Mouse (Mus musculus) MEL (cell line): ENCODE data around the gene Kcna6. TPM values are rescaled to one million over a fixed set of nuclear protein-coding genes. Genes with fewer than 3 reads are reported as not detected.
A peak's percentile ranks its signal among the peaks of the same experiment; 100 is the strongest.

Source experiments
- DNase-seq: peaks from one replicate; pipeline ENCODE4 v3.0.0; 2011; ENCODE audit warnings: low read depth, low spot score
- H3K27ac ChIP-seq: 2 replicates; pipeline ENCODE4 v1.5.1; 2012; ENCODE audit warnings: low read depth, mild to moderate bottlenecking, control low read depth, low read length, moderate library complexity; ENCODE audit not compliant: control insufficient read depth
- H3K27me3 ChIP-seq, 2 experiments: fragments of 150-350 bp in 1 of 2; sonication (generic) in 1 of 2; 2 replicates each; pipeline ENCODE4 v1.6.1; 2012; ENCODE audit warnings: low read length in 2 of 2, mild to moderate bottlenecking in 2 of 2, improper control_type of control experiment in 1 of 2, moderate library complexity in 1 of 2; ENCODE audit not compliant: insufficient read depth in 2 of 2, control insufficient read depth in 1 of 2
- H3K36me3 ChIP-seq, 2 experiments: 2 replicates each; pipeline ENCODE4 v1.6.1; 2012 to 2014; ENCODE audit warnings: low read length in 2 of 2, improper control_type of control experiment in 1 of 2, inconsistent platforms in 1 of 2, mild to moderate bottlenecking in 1 of 2; ENCODE audit not compliant: insufficient read depth in 2 of 2, control insufficient read depth in 1 of 2
- H3K4me1 ChIP-seq, 2 experiments: fragments of 150-350 bp in 1 of 2; sonication (generic) in 1 of 2; 2 replicates each; pipeline ENCODE4 v1.6.1; 2012; ENCODE audit warnings: low read length in 2 of 2, improper control_type of control experiment in 1 of 2, mild to moderate bottlenecking in 1 of 2; ENCODE audit not compliant: insufficient read depth in 2 of 2, control insufficient read depth in 1 of 2
- H3K4me3 ChIP-seq, 2 experiments: fragments of 150-350 bp in 1 of 2; sonication (generic) in 1 of 2; 2 replicates each; pipeline ENCODE4 v1.5.1; 2012; ENCODE audit warnings: low read depth in 2 of 2, low read length in 2 of 2, mild to moderate bottlenecking in 2 of 2, moderate library complexity in 2 of 2, control low read depth in 1 of 2, improper control_type of control experiment in 1 of 2; ENCODE audit not compliant: control insufficient read depth in 1 of 2, insufficient read depth in 1 of 2
- H3K79me2 ChIP-seq: 2 replicates; pipeline ENCODE4 v1.6.1; 2012; ENCODE audit warnings: mild to moderate bottlenecking, low read length, moderate library complexity; ENCODE audit not compliant: control insufficient read depth, poor library complexity, insufficient read depth
- H3K9ac ChIP-seq: 2 replicates; pipeline ENCODE4 v1.6.1; 2012; ENCODE audit warnings: low read depth, mild to moderate bottlenecking, control low read depth, low read length, moderate library complexity; ENCODE audit not compliant: control insufficient read depth, poor library complexity, severe bottlenecking
- H3K9me3 ChIP-seq: fragments of 150-350 bp; sonication (generic); replicated peaks from 2 replicates; pipeline ENCODE4 v1.6.1; 2012; ENCODE audit warnings: mild to moderate bottlenecking, low read length, improper control_type of control experiment, moderate library complexity; ENCODE audit not compliant: insufficient read depth
- BHLHE40 ChIP-seq: IDR thresholded peaks from 2 replicates; pipeline ENCODE4 v1.6.1; 2012; ENCODE audit warnings: low read depth, mild to moderate bottlenecking, inconsistent platforms, low read length, improper control_type of control experiment, borderline replicate concordance
- CHD2 ChIP-seq: IDR thresholded peaks from 2 replicates; pipeline ENCODE4 v1.6.1; 2011; ENCODE audit warnings: low read length, improper control_type of control experiment
- CTCF ChIP-seq, 3 experiments: IDR thresholded peaks in 2 of 3; conservative IDR thresholded peaks in 1 of 3; 2 replicates each; pipeline ENCODE4 v1.5.1; 2011 to 2012; ENCODE audit warnings: low read length in 3 of 3, low read depth in 2 of 3, mild to moderate bottlenecking in 2 of 3, improper control_type of control experiment in 1 of 3, inconsistent platforms in 1 of 3, mixed read lengths in 1 of 3, moderate library complexity in 1 of 3; ENCODE audit not compliant: control insufficient read depth in 1 of 3, insufficient read depth in 1 of 3, poor library complexity in 1 of 3, severe bottlenecking in 1 of 3
- ELF1 ChIP-seq: IDR thresholded peaks from 2 replicates; pipeline ENCODE4 v1.6.1; 2014; ENCODE audit warnings: low read depth, mild to moderate bottlenecking, inconsistent platforms, low read length, improper control_type of control experiment, moderate library complexity
- EP300 ChIP-seq, 2 experiments: IDR thresholded peaks; 2 replicates each; pipeline ENCODE4 v1.6.1; 2011; ENCODE audit warnings: improper control_type of control experiment in 2 of 2, low read length in 2 of 2, low read depth in 1 of 2, mild to moderate bottlenecking in 1 of 2
- ETS1 ChIP-seq: IDR thresholded peaks from 2 replicates; pipeline ENCODE4 v1.6.1; 2012; ENCODE audit warnings: low read depth, mild to moderate bottlenecking, inconsistent platforms, low read length, improper control_type of control experiment, moderate library complexity
- GABPA ChIP-seq: IDR thresholded peaks from 2 replicates; pipeline ENCODE4 v1.6.1; 2012; ENCODE audit warnings: low read depth, mild to moderate bottlenecking, inconsistent platforms, low read length, improper control_type of control experiment, moderate library complexity
- GATA1 ChIP-seq: IDR thresholded peaks from 2 replicates; pipeline ENCODE4 v1.6.1; 2011; ENCODE audit warnings: low read depth, low read length, improper control_type of control experiment
- KAT2A ChIP-seq: conservative IDR thresholded peaks from 2 replicates; pipeline ENCODE4 v1.6.1; 2012; ENCODE audit warnings: low read depth, low read length, improper control_type of control experiment, inconsistent platforms
- MXI1 ChIP-seq: IDR thresholded peaks from 2 replicates; pipeline ENCODE4 v1.6.1; 2011; ENCODE audit warnings: mild to moderate bottlenecking, low read depth, low read length, improper control_type of control experiment
- MYC ChIP-seq: IDR thresholded peaks from 2 replicates; pipeline ENCODE4 v1.6.1; 2011; ENCODE audit warnings: low read depth, mild to moderate bottlenecking, low read length, improper control_type of control experiment, moderate library complexity
- NELFE ChIP-seq: IDR thresholded peaks from 2 replicates; pipeline ENCODE4 v1.6.1; 2011; ENCODE audit warnings: low read depth, low read length, improper control_type of control experiment
- NRF1 ChIP-seq: IDR thresholded peaks from 2 replicates; pipeline ENCODE4 v1.6.1; 2014; ENCODE audit warnings: low read depth, mild to moderate bottlenecking, inconsistent platforms, low read length, improper control_type of control experiment, moderate library complexity; ENCODE audit not compliant: poor library complexity, insufficient read depth, severe bottlenecking
- POLR2AphosphoS2 ChIP-seq: IDR thresholded peaks from 2 replicates; pipeline ENCODE4 v1.6.1; 2011; ENCODE audit warnings: low read length, improper control_type of control experiment
- POLR2AphosphoS5 ChIP-seq: IDR thresholded peaks from 2 replicates; pipeline ENCODE4 v1.6.1; 2012; ENCODE audit warnings: low read depth, borderline replicate concordance, mild to moderate bottlenecking, inconsistent platforms, low read length, moderate library complexity, mixed read lengths
- RCOR1 ChIP-seq: IDR thresholded peaks from 2 replicates; pipeline ENCODE4 v1.6.1; 2012; ENCODE audit warnings: low read depth, mild to moderate bottlenecking, inconsistent platforms, low read length, improper control_type of control experiment
- SMC3 ChIP-seq: IDR thresholded peaks from 2 replicates; pipeline ENCODE4 v1.6.1; 2011; ENCODE audit warnings: low read depth, low read length, improper control_type of control experiment
- TBP ChIP-seq: IDR thresholded peaks from 2 replicates; pipeline ENCODE4 v1.8.0; 2011; ENCODE audit warnings: low read depth, low read length, improper control_type of control experiment
- ZKSCAN1 ChIP-seq: IDR thresholded peaks from 2 replicates; pipeline ENCODE4 v1.6.1; 2012; ENCODE audit warnings: low read depth, mild to moderate bottlenecking, inconsistent platforms, low read length, improper control_type of control experiment, moderate library complexity
- ZNF384 ChIP-seq: IDR thresholded peaks from 2 replicates; pipeline ENCODE4 v1.6.1; 2012; ENCODE audit warnings: low read depth, mild to moderate bottlenecking, inconsistent platforms, low read length, improper control_type of control experiment
- polyA plus RNA-seq, 2 experiments: library from polyadenylated mRNA; stranded (reverse) in 1 of 2; unstranded in 1 of 2; fragments of >175 nt in 1 of 2; fragments of >200 nt in 1 of 2; gene quantifications; 2 replicates each; pipeline versions ENCODE4 v1.2.1 to v1.2.4; 2012; ENCODE audit warnings: low replicate concordance in 2 of 2, low read depth in 1 of 2; ENCODE audit not compliant: insufficient read length in 2 of 2, insufficient read depth in 1 of 2, missing spikeins in 1 of 2
- total RNA-seq: library from RNA; depleted of rRNA; stranded (reverse); fragments of 300-350 nt; gene quantifications from 2 replicates; pipeline ENCODE4 v1.2.3, GENCODE M21; 2012

Kcna6 gene
- total and polyA plus RNA-seq, 3 experiments: not detected

GRCm38 (mm10) chr6:126685135-126685534 lies 55.3 kb downstream of the Kcna6 start:
- H3K36me3 ChIP-seq: no peaks in the 10 kb centered on the region
- no peaks in the 10 kb centered on the region for H3K79me2 ChIP-seq
- H3K27me3 ChIP-seq: no peaks in the 10 kb centered on the region
- DNase-seq: no peak
- no peak overlapping the region for H3K27ac ChIP-seq
- TF ChIP-seq MXI1 (no peak), POLR2AphosphoS5 (no peak), ZKSCAN1 (no peak), ELF1 (no peak), GATA1 (no peak), KAT2A (no peak), NRF1 (no peak), EP300 (IDR thresholded peaks at IDR 0.05; ENCODE audit: low read depth in 1 of 2, low read length in 2 of 2) (no peak), RCOR1 (no peak), GABPA (no peak)
- no peaks in the 10 kb centered on the region for H3K9me3 ChIP-seq
- no peak overlapping the region for H3K4me3 ChIP-seq
- no peak overlapping the region for H3K9ac ChIP-seq
- no peaks in the 10 kb centered on the region for H3K4me1 ChIP-seq

DNA sequence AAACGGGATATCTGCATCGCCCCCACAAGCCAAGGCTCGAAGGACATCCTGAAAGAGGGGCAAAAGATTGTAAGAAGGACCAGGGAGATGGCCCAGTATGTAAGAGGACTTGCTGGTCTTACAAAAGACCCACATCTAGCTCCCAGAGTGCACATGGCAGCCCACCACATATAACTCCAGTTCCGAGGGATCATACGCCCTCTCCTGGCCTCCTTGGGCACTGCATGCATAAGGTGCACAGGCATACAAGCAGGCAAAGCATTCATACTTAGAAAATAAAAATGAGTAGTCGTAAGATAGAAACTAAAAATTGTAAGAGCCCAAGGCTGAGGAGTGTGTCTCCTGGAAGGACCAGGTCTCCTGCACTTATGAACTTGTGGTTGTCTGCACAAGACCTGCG lies 61.5 kb downstream of the Kcna6 start:
- no peak overlapping the region for H3K9ac ChIP-seq
- H3K27me3 ChIP-seq: no peaks in the 10 kb centered on the region
- H3K79me2 ChIP-seq: no peaks in the 10 kb centered on the region
- no peaks in the 10 kb centered on the region for H3K36me3 ChIP-seq
- H3K4me3 ChIP-seq: no peak overlapping the region
- no peaks in the 10 kb centered on the region for H3K9me3 ChIP-seq
- DNase-seq: no peak
- TF ChIP-seq SMC3 (no peak), TBP (no peak), CTCF (IDR thresholded peaks at IDR 0.05 in 2 of 3, conservative IDR thresholded peaks at IDR 0.05 in 1 of 3; ENCODE audit: control insufficient read depth in 1 of 3, insufficient read depth in 1 of 3, low read depth in 2 of 3, low read length in 3 of 3, poor library complexity in 1 of 3, severe bottlenecking in 1 of 3) (peak in 2 of 3 experiments; percentile 6 to 12; a peak in 1 of 6 replicates), ZKSCAN1 (no peak), CHD2 (no peak)
- no peaks in the 10 kb centered on the region for H3K4me1 ChIP-seq
- H3K27ac ChIP-seq: no peak overlapping the region

DNA sequence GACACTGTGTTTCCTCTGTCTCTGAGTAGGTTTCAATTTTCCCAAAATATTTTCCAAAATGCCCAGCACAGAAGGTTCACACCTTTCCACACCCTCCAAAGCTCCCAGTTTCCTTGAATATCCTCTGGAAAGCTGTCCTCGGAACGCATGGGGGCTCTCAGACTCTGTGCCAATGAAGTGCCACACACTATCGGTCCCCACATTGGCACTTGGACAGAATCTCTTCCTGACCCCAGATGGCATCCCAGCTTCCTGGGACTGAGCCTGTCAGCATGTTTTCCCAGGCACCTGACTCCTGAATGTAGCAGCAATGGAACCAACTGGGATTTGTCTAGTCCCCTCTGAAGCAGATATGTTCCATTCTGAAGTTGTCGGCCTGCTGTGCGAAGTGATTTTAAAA lies 73.5 kb downstream of the Kcna6 start:
- Histone ChIP-seq H3K9me3 (no peaks in the 10 kb centered on the region), H3K79me2 (no peaks in the 10 kb centered on the region), H3K27ac (no peak overlapping the region), H3K27me3 (no peaks in the 10 kb centered on the region), H3K4me1 (no peaks in the 10 kb centered on the region), H3K9ac (no peak overlapping the region), H3K4me3 (no peak overlapping the region), H3K36me3 (no peaks in the 10 kb centered on the region)
- TF ChIP-seq GATA1 (no peak), CTCF (IDR thresholded peaks at IDR 0.05 in 2 of 3, conservative IDR thresholded peaks at IDR 0.05 in 1 of 3; ENCODE audit: control insufficient read depth in 1 of 3, insufficient read depth in 1 of 3, low read depth in 2 of 3, low read length in 3 of 3, poor library complexity in 1 of 3, severe bottlenecking in 1 of 3) (no peak), RCOR1 (no peak), ETS1 (no peak), POLR2AphosphoS2 (no peak), NELFE (no peak), ZNF384 (no peak), BHLHE40 (no peak), MYC (no peak)
- no peak for DNase-seq
